Mouse (Mus musculus) right cerebral cortex, postnatal 4 days (tissue): ENCODE measurements around the gene Cdip1.
"Not testable (repeated sequence)": the region's sequence is repeated elsewhere in the genome, so short reads cannot be mapped to it uniquely, and the experiment has no call there.

Source experiments
- DNase-seq: peaks from one replicate; pipeline ENCODE4 v3.0.0-alpha.2; 2022

Cdip1 gene

DNA sequence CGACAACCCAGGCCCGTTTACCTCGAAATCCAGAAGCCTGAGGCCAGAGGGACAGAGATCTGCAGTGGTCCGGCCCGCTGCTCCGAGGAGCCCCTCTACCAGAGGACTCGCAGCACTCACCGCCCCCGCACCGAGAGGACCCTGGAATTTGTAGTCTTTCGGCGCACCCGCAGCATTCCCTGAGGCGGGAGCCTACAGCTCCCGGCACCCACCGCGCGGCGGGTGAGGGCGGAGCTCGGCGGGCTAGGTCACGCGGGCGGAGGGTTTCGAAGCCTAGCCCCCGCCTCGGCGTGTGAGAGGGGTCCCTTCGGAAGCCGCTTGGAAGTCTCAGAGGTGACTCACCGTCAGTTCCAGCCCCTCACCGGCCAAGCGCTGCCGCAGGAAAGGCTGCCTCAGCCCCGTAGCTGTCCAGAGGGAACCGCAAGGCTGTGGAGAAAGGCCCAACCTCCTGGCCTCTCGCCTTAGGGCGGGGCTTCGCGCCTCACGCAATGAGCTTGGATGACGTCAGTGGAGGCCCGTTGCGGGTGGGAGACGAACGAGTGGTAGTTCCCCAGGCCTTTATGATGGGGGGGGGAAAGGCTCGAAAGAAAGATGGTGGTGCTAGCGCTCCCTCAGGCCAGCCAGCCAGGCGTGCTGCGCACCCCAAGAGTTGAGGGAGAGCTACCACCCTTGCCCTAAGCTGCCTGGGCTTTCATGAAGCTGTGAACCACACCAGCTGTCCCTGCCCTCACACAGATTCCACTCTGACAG is at the start of gene Cdip1:
TSS of gene Cdip1 (minus strand) at position 483 of the 750 bp plus-strand sequence.
- DNase-seq, result peak; percentile 93

DNA sequence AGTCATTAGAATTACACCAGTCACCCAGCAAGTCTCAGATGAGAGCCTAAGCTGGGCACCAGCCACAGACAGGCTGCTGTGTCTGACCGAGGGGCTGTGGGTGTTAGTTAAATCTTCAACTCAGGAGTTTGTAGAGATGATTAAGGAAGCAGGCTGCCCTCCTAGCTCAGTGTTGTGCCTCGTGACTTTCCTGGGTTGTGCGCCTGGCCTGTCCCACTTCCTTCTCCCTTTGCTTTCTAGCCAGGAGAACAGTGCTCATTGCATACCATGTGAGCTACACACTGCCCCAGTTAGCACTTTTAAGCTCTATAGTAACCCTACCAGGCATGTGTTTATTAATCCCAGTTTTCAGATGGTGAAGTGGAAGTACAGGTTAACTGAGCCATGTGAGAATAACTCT is 49.5 kb upstream of the Cdip1 start:
- DNase-seq, result no peak

DNA sequence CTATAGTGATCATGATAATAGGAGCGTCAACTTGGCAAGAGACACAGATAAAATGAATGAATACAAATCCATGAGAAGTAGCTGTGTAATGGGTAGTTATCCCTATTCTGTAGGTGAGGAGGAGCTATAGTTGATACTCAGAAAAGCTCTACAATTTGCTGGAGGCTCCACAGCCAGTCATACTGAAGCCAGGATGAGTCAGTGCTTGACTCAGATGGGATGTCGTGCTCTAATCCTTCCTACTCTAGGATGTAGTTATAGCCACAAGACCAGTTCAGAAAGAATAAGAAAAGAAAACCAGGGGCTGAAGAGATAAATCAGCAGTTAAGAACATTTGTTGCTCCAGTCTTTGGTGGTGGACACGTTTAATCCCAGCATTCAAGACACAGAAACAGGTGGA is 47.5 kb upstream of the Cdip1 start:
- DNase-seq, result no peak

DNA sequence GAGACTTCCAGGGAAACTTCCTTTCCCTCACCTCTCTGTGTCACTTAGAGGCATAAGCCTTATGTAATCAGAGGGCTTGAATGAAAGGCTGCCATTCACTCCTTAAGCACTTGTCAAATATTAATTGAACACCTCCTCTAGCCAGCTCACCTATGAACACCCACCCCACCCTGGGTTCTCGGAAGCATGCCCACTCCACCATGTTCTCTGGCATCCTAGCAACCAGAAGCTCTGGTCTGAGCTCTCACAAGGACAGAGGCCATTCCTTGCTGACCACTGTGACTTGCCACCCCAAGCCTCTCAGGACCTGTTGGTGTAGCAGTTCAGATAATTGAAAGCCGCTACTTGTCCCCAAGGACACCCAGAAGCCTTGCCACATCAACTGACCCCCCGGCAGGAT is 45.1 kb upstream of the Cdip1 start, which contains the start of gene 4930562C15Rik:
TSS of gene 4930562C15Rik (plus strand) at position 226 of the 400 bp plus-strand sequence.
- DNase-seq, result no peak

DNA sequence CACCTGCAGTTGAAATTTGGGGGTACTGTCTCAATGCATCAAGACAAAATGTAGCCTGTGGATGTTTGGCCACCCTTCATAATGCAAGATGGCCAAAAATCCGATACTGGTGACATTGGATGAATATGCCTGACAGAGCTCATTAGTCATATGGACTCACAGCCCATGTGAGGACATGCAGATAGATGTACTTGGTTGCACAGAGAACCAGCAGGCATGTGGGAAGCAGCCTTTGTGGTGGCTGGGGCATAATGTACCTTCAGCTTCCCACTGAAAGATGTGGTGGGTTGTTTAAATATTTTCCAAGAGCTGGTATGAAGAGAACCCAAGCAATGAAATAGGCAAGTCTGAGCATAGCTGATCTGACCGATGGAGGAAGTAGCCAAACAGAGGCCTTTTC is 43.8 kb upstream of the Cdip1 start:
- no peak for DNase-seq

DNA sequence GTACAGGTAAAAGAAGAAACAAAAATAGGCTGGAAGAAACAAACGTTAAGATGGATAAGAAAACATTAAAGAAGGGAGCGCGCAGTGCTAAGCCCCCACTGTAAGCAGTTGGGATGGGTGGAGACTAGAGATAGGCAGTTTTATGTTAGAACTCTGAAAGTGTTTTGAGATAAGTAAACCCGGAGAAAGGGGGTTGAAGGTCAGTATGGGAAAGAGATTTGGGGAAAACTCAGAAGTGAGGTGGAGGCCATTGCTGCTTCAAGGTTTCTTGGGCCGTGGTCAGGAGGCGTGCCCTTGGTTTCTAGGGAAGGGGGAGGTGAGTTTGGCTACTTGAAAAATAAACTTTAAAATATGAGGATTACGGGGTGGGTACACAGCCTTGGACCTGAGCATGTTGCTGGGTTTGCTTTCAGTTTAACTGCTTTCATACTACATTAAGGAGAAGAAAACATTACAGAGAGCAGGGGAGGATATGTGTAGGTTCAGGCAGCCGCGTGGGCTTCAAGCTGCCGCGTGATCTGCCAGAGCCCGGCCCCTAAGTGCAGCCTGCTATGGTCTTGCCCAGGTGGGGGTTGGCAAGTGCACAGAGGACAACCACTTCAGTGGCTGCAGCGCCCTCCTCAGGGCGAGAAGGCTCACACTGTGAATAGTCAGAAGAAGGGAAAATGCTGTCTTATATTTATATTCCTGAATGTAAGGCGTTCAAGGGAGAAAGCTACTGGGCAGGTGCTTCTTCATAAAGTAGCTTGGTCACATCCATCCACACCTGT is 41.7 kb upstream of the Cdip1 start:
- DNase-seq, result no peak

DNA sequence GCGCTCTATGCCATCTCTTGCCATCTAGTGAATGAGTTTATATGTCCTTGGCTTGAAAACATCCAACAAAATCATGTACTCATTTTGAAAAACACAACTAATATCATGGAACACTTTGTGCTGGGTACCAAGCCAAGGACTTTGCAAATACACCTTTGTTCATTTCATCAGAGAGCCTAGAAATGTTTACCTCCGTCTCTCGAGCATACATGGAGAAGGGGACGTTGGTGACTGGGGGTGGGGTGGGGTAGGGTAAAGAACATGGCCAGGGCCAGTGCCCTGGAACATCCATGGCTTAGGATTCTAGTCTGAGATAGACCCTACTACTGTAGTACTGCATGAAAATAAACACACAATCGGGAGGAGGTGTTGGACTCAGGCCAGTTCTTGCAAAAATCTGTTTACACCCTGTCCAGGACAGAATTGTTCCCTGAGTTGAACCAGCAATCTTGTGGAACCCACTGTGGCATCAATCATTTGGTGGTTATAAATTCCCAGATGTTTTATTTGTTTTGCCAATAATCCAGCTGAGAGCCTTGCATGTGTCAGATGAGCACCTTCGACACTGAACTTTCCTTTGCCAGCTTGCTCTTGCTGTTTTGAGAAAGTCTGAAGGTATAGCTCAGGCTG is 39.3 kb upstream of the Cdip1 start:
- DNase-seq, result no peak

DNA sequence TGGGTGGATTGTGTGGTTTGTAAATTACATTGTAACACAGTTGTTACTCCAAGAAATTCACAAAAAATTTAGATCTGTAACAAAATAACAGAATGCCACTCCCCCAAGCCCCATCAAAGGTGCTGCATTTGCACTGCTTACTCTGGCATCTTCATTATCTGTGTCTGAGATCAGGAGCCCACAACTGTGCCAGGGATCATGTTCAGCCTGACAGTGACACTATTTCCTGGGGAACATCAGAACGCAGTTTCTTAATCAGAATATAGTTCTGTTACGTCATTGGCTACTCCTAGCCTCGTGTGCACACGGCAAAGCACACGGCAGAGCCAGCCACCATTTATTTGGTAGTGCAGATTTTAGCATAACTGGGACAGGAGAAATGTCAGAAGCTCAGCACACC is 37.5 kb upstream of the Cdip1 start:
- DNase-seq, result no peak

DNA sequence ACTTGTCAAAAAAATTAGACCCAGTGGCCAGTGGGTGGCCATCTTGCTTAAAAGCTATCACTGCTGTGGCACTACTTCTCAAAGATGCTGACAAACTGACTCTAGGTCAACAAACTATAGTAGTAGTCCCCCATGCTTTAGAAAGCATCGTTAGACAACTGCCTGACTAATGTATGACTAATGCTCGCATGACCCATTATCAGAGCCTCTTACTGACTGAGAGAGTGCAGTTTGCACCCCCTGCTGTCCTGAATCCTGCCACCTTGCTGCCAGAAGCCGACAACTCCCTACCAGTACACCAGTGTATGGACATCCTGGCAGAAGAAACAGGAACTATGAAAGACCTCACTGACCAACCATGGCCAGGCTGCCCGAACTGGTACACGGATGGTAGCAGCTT is 34.4 kb upstream of the Cdip1 start:
- not testable (repeated sequence) for DNase-seq

DNA sequence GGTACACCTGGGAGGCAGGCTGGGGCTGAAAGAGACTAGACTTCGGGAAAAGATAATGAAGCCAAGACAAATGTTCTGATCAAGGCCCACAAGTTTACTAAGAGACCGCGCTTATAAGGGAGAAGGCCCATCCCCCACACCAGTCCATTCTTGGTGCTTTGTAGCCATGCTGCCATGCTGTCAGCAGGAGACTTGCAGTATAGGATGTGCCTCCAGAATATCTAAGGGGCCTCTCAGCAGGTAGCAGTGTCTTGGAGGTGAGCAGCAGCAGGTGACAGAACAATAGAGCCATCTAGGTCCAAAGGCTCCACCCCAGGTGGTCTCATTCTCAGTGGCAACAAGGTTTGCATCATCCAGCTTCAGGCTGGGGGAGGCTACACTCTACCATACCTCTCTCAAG is 28.3 kb upstream of the Cdip1 start:
- no peak for DNase-seq

DNA sequence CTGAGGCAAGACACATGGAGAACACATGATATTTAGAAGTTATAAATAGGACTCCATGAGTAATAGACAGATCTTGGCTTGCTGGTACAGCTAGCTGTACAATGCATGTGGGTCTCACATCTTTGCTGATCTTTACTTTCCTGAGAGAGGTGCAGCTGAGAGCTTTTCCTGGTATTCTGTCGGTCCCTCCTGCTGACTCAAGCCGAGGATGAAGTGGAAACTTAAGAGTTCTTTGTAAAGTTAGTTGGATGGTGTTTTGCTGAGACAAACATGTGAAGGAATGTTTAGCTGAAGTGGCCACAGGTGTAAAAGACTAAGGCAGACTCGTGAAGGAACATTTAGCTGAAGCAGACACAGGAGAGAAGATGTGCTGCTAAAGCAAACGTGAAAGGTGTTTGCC is 6.5 kb upstream of the Cdip1 start:
- DNase-seq, result no peak

DNA sequence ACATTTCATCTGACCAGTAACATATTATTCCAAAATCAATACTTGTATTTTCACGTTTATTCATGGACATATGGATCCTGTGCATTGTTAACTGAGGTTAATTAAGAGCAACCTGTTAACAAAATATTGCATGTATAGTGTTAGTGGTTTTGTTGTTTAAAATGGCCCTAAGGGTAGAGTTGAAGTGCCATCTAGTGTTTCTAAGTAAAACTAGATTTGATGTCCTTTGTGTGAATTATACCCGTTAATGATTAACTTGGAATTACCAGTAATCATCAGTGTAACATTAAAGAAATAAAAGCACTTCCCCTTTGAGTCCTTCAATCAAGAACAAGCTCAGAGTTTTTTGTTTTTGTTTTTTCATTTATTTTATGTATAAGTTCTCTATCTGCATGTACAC is 1.2 kb upstream of the Cdip1 start:
- no peak for DNase-seq

DNA sequence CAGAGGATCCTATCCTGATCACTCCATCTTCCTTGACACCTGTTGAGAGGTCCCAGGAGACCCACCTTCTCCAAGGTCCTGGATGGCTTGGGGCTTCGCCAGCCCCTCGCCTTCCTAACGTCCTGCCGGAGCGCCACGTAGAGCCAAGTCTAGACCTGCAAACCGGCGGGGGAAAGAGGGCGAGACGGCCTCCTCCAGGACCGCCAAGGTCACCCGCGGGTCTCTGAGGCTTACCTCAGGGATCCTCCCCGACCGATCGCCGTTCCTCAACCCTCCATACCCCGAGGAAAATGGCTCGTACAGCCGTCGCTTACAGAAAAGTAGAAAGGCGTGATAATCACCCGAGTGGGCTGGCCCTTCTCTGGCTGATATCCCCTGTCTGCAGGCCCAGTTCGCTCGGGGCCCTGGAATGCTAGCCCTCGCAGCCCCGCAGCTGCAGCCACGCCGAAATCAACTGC is 752 bp downstream of the Cdip1 start:
- no peak for DNase-seq

DNA sequence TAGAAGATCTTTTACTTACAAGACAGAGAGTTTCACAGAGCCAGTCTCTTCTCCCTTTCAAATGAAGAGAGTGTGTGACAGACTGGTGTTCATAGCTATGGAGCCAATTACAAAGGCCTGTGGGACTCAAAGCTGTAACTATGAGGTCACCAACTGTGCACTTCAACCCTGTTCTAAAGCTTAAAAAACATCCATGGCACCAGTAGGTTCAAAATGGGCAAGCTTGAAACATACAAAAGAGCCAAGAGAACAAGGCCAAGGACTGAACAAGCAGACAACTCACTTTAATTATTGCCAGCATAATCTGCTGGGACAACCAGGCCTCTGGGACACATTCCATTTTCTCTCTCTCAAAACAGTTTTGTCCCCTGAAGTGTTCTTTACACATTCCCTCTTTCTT is 1.9 kb downstream of the Cdip1 start:
- no peak for DNase-seq

DNA sequence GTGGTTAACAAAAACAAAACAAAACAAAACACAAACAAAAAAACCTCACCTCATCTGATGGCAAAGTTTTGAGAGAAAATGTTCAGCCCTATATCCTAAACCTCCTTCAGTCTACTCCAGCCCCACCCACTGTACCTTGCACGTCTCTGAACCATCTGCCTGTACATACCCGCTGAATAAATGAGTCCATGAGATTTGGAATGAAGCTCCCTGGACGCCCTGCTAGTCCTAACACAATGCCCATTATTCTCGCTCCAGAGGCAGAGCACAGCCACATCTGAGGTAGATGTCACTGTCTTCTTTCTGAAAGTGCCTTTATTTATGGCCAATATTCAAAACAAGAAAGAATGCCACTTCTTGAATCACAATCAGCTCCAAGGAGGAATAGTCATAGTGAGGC is 4.4 kb downstream of the Cdip1 start:
- no peak for DNase-seq

DNA sequence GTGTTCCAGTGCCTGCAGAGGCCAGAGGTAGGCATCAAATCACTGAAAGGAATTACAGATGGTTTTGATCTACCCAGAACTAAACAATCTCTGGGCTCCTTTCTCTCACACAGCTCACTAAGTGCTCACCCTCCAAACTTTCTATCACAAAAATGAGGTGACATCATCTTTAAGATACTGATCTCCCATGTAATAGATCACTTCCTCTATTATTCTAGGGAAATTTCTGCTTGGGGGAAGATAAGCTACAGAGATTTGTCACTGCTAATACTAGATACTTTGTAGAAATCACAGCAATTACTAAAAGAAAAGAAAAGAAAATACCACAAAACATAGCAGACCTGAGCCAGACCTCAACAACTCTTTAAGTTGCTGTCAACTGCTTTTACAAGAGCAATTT is 7.6 kb downstream of the Cdip1 start:
- DNase-seq, result no peak

DNA sequence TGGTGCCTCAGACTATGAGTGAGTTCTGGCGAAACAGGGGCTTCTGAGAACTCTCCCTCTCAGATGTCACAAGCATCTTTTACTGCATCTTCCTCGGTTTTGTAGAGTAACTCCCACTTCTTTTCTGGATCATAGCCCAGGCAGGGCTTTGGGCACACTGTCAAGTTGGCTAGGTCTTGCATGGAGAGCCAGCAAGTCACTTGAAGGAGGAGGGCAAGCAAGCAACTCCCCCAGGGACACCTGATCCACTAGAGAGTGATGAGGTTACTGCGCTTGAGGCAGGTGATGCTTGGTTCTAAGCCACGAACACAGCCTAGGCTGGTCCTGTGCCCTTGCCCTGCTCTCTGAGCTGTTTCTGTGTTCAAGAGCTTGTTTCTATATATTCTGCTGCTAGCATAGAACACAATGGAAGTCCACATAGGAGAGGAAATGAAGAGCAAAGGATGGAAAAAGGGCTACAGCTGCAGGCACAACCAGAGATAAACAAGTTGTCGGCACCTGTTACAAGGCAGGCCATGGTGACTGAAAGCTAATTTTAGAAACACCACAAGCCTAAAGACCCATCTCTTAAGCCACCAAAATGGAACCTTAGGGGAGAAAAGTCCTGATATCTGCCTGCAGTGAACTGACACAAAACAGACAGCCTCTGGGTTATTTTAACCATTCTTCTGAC is 8.4 kb downstream of the Cdip1 start:
- DNase-seq, result peak; percentile 45

DNA sequence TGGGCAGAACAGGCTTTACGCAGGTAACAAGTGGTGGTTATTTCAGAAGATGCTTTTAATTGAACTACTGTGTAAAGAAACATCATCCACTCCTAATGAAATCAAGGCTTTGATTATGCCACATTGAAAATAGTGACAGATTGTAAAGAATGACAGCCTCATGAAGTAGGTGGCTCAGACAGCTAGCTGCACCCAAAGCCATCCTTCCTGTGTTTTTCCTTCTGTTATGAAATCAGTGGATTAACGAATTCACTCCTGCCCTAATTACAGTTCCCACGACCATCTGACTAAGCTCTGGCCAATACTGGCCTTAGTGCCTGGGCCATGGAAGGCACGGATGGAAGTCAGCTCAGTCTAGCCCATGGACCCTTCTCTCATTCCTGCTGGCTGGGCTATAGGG is 11.2 kb downstream of the Cdip1 start:
- no peak for DNase-seq

DNA sequence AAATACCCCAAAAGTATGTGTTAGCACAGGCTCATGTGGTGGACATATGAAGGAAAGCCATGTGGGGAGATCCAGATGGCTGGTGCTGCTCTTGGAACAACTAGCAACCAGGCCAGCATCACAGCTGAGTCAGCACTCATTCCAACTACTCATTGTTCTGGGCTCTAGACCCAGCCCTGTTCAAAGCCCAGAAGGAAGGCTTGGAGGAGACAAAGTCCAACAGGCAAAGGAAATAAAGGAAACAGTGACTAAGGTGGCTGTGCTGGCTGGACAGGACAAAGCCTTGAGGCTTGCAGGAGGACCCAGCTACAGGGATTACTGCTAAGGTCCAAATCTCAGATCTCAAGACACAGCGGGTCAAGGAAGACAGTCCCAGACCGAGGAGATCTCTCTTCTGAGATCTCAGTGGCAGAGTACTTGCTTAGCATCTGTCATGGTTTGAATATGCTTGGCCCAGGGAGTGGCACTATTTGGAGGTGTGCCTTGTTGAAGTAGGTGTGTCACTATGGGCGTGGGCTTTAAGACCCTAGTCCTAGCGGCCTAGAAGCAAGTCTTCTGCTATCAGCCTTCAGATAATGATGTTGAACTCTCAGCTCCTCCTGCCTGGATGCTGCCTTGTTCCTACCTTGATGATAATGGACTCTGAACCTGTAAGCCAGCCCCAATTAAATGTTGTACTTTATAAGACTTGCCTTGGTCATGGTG is 12.0 kb downstream of the Cdip1 start:
- DNase-seq, result no peak

DNA sequence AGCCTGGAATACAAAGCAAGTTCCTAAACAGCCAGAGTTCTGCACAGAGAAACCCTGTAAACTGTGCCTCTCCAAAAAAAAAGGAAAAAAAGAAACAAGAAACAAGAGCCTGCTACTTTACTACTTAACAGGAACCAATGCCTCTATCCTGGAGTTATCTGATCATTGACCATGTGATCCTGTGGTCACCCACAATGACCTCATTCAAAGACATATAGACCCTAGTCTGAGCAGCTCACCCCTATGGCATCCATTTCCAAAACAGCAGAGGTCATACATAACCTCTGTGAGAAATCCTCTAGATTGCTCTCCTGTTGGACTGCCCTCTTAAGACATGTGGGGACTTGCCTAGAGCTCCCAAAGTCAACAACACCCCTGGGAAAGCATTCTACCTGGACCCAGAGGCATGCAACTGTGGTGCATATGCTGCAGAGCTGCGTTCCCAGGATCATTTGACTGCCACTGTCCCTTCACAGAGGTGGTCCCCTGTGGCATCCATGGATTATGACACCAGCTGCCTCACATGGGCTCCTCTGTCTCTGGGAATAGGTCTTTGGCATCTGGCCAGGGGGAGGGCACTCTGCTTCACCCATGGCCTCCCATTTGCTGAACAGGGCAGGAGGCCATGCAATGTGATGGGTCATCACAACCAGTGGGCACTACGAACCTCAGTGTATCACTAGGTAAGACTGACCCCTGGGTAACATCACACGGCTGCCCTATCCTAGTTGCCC is 12.8 kb downstream of the Cdip1 start:
- DNase-seq, result no peak

DNA sequence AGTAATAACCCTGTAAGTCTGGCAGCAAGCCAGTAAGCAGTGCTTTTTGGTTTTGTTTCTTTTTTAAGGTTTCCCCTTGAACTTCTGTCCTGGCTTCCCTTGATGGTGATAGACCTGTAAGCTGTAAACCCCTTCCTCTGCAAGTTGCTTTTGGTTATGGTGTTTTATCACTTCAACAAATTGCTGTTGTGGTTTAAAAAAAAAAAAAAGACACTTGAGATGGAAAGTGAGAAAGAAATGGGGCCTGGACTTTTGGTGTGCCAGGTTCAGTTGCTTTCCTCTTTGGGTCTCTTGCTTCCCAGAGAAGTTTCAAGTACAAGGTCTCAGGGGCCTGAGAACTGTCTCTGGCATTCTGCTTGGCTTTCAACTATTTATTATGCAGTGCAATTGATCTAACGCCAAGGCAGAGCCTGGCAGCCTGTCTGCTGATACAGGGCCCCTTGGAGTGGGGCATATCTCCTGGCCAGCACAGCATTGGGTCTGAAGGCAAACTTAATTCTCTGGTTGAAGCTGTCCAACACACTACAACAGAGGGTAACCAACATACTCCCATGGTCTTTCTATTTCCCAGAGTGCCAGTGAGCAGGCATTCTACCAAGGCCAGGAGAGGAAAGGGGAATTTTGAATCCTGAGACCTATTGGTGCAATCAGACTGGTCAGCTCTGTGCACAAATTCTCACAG is 16.7 kb downstream of the Cdip1 start:
- DNase-seq, result no peak
